Comparison of ENCODE assay signal across 1 mouse cellular context in the genomic region with DNA sequence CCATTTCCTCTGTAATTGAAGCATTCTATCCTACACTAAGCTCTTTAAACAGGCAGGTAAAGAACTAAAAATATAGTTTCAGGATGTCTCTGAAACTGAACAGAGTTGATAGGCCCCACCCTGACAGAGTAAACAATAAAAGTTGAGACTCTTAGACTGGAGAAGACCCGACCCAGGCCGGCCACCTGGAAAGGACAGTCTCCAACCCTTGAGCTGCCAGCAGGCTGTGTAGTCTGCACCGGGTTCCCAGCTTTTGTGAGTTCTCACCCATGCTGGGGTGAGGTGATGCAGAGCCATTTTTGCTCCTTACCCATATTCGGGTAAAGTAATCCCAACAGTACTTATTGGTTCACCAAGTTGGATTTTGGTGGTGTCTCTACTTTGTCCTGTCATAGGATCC.
TF ChIP-seq lines count a peak whose summit lies in the region.

No protein-coding gene starts in this region.

TF ChIP-seq in MEL, 35 proteins besides CTCF, POLR2A, EP300 and RAD21:
- TF ChIP-seq E2F4 (IDR thresholded peaks at IDR 0.05; ENCODE audit: borderline replicate concordance, low read depth, low read length) (no peak), GABPA (IDR thresholded peaks at IDR 0.05; ENCODE audit: low read depth, low read length) (no peak), USF1 (IDR thresholded peaks at IDR 0.05; ENCODE audit: low read depth, low read length) (no peak), SMC3 (IDR thresholded peaks at IDR 0.05; ENCODE audit: low read depth, low read length) (no peak), MAX (IDR thresholded peaks at IDR 0.05; ENCODE audit: low read length) (no peak), TBP (IDR thresholded peaks at IDR 0.05; ENCODE audit: low read depth, low read length) (no peak), MXI1 (IDR thresholded peaks at IDR 0.05; ENCODE audit: low read depth, low read length) (no peak), NRF1 (IDR thresholded peaks at IDR 0.05; ENCODE audit: insufficient read depth, low read depth, low read length, poor library complexity, severe bottlenecking) (no peak), POLR2AphosphoS2 (IDR thresholded peaks at IDR 0.05; ENCODE audit: low read length) (no peak), BHLHE40 (IDR thresholded peaks at IDR 0.05; ENCODE audit: borderline replicate concordance, low read depth, low read length) (no peak), GATA1 (IDR thresholded peaks at IDR 0.05; ENCODE audit: low read depth, low read length) (no peak), TAL1 (IDR thresholded peaks at IDR 0.05; ENCODE audit: low read length) (no peak), CHD2 (IDR thresholded peaks at IDR 0.05; ENCODE audit: low read length) (no peak), HCFC1 (IDR thresholded peaks at IDR 0.05; ENCODE audit: low read depth, low read length) (no peak), MAFK (IDR thresholded peaks at IDR 0.05; ENCODE audit: borderline replicate concordance, low read depth, low read length) (no peak), NELFE (IDR thresholded peaks at IDR 0.05; ENCODE audit: low read depth, low read length) (no peak)
